Mouse (Mus musculus) fibroblast of lung, adult 2 months (primary cell): ENCODE measurements around the gene Gm28035.

Source experiments
- DNase-seq: peaks from one replicate; pipeline ENCODE4 v3.0.0-alpha.2; 2011; ENCODE audit warnings: low read depth

The Gm28035 gene

DNA sequence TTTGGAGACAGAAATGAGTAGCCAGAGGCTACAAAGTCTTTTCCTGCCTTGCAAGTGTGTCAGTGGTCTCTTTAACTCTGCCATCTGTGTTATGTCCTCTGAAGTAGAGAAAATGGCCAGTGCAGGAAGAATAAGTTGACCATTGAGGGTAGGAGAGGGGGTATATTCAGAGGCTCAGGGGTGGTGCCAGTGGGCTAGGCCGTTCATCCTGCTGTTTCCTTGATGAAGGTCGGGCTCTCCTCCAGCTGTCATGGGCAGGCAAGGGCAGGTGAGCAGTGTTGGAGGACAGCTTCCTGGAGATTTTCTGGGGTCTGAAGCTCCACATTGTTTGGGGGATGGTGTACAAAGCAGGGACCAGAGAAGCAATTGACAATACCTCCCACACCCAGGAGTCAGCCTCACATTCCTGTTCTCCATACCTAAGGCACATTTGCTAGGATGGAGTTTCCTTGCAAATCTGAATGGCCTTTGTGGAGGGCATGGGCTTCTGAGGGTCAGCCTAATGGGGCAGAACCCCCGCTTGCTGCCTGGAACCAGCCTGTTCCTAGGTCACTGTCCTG lies 1.4 kb upstream of the Gm28035 start:
- DNase-seq: no peak

DNA sequence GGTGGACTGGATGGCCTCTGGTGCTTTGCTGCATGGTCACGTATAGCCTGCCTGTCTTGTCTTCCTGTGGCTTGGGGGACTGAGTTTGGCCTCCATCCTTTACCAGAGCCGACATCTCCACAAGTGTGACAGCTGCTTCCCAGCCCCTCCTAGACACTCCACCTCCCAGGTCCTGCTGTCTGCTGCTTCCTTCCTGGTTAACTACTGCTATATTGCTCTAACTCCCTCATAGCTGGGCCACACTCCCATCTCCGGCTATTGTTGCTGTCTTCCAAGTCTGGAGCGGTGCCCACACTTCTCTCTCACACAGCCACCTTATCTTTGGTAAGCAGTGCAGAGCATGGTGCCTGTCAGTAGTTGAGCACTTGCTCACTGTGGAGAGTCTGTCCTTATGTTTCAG lies 590 bp upstream of the Gm28035 start:
- DNase-seq: no peak

DNA sequence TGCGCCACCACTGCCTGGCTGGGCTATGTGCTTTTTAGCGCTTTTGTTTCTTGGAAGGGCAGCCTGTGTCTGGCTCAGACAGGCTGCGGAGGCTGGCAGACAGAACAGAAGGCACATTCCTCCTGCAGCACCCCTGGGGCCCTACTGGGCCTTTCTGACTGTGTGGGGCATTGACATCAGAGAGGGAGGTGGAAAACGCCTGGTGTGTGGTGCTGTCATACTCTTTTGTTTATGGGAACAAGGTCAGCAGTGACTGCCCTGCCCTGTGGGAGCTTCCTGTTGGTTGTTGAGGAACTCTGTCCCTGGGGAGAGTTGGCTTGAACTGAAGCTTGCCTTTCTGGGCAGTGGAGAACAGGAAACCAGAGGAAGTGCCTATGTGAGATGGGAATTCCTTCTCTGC lies 2.1 kb downstream of the Gm28035 start:
- peak; percentile 57 for DNase-seq

DNA sequence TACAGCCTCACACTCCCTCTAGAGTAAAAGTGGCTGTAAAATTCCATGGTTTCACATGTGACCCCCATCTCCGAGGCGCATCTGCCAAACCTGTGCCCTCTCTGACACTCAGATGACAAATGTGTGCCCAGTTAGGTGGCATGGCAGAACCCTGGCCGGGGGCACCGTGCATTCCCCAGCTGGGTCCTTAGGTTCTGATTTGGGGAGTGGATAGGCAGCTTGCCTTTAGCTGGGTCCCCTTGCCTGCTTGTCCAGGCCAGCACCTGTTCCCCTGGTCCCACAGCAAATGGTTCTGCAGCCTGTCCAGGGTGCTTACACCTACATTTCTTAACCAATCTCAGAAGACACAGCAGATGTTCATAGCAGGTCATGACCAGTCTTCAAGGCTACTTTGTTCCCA lies 3.0 kb downstream of the Gm28035 start:
- DNase-seq: no peak

DNA sequence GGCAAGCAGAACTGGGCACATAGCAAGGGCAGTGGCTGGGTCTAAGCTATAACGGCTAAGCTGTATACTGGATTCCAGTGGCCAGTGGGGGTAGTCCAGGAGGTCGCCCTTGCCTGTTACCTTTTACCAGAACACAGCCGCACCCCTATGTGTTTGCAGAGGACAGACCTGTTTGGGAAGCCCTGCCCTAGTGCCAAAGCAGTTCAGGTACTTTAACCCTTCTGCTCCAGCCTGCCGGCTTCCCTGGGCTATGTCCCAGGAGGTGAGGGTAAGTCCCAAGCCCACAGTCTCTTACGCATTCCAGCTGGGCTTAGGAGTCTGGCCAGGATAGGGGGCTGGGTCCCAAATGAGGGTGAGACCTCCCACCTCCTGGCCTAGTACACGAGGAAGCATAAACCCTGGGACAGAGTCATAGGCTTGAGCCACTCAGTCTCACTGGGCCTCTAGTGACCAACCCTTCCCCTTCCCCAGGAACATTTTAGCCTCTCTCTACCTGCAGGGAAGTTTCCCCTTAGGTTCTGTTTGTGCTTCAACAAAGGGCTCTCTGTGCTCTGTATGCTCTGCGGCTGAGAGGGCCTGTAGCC lies 4.3 kb downstream of the Gm28035 start:
- DNase-seq: no peak

DNA sequence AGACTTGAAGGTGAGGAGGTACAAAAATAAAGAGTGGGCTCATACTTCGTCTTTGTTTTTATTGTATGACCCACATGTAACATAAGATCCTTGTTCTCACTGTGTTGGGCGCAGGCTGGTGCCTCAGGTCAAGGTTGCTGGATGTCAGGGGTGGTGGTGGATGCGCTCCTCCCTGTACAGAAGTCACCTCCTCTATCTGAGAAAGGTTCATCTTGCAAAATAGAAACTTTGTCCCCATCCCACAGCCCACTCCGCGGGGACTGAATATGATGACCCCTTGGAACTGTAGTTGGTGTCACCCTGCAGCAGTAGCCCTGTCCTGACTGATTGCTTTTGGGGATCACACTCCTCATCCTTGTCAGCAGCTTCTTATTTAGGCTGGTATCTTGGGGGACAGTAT lies 6.7 kb downstream of the Gm28035 start:
- no peak for DNase-seq

DNA sequence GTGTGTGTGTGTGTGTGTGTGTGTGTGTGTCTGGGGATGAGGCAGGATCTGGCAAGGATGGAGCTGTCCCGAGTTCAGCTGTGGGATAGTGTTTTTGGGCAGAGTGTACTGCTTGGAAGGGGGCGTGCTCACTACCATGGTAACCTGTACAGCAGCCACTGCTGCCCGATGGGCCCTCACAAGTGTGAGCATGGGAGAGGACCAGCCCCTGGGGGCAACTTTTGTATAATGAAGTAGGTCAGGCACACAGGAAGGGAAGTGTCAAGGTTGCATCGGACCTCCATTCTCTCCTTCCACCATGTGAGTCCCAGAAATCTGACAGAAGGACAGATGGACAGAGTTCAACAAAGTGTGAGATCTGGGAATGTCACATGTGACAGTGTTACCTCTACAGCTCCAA lies 7.3 kb downstream of the Gm28035 start:
- no peak for DNase-seq

DNA sequence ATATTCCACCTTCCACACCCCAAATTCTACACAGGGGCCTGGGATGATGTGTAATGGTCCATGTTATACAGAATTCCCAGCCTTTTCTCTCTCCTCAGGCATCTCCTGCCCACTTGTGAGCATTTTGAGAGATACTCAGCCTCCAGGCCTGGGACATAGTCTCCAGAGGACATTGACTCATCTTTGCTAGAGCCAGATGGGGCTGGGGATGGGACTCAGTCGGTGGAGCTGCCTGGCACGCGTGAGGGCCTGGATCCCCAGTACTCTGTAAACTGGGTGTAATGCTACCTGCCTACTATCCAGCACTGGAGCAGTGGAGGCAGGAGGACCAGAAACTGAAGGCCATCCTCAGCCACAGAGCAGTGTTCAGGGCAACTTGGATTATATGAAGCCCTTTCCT lies 8.8 kb downstream of the Gm28035 start:
- DNase-seq: no peak

DNA sequence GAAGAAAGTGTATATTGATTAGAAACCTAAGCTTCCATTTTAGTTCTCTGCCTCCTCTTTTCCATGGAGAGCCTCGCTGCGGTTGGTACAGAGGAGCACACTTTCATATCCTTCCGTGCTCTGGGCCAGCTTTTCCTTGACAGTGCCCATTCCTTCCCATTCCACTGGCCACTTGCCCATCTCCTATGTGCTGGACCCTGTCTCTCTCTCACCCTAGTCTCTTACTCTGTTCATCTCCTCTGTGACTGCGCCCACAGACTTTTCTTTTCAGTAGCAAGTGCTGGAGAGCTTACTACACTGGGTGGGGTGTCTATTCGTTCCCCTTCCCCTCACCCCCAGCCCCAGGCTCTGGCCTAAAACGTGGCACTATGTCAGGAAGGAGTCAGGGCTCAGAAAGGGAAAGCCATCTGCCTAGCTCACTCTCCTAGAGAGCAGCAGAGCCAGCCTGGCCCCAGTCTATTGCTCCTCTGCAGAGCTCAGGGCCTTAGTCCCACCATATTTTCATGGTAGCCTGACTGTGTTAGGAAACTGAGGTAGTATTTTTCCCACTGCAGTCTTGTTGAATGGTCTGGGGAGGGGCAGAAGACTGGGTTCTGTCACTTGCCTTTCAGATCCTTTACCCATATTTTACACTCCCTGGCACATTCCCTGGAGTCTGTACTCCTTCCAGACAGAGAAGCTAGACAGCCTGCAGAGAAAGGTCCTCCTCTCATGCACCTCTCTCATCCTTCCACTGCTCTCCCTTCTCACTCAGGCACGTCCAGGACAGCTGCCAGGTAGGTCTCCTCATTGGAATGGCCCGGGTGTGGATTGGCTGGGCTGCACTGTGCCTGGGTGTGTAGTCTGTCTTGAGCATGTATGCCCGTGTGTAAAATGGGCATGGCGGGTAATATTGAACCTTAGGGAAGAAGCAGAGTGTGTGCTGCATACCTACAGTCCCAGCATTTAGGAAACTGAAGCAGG lies 10.1 kb downstream of the Gm28035 start:
- no peak for DNase-seq

DNA sequence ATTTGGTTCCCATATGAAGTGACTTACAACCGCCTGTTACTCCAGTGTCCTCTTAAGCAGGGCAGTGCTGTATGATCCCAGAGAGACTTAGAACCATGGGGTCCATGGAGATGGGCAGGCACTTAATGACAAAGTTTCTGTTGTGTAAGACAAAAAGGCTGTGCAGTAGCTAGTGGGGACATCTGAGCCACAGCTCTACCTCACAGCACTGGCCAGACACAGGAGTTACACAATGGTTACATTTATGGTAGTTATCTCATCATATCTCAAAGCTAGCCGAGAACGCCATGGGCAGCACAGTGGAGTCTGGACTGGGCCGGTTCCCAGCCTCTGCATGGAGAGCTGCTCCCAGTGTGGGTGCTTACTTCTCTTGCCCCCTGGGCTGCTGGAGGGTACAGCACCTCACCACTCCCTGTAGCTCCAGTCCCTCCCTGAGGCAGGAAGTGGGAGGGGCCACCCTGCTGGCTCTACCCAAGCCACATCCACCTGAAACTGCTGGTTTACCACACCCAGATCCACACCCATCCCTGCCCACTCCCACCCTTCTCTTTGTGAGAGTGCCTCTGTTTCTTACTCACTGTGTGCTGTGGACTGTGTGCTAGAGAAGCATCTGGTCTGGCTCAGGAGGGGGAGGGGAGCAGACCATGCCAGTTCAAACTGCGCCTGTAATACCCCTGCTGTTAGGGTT lies 11.2 kb downstream of the Gm28035 start:
- no peak for DNase-seq

DNA sequence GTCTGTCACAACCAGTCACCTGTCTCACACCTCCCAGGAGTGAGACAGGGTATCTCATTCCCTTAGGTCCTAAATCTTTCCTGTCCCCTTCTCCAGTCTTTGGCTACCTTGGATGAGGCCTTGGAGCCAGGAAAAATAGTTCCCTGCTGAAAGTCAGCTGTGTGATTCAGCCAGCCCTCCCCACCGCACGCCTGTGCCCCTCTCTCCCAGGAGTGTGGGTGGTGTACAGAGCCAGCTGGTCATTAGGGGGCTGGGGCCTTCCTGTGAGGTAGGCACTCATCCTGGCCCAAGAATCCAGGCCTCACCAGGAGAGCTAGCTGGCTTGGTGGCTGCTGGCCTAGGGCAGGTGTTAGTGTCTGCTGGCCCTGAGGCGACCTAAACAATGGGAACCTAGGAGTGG lies 12.2 kb downstream of the Gm28035 start:
- DNase-seq: no peak

DNA sequence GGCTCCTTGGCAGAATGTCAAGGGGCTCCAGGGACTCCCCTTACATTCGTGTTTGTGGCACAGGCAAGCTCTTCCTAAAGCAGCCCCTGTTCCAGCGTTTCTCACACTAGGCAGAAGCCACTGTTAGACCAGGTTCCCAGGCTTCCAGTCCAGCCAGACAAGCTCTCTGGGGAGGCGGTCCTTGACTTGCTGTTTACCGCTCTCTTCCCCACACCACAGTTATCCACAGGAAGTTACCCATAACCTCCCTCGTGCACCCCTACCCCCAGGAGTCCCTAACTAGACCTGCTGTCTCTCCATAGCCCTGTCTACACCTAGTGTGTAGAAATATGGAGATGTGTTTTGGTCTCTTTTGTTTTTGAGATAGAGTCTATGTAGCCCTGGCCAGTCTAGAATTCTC lies 13.4 kb downstream of the Gm28035 start:
- no peak for DNase-seq

DNA sequence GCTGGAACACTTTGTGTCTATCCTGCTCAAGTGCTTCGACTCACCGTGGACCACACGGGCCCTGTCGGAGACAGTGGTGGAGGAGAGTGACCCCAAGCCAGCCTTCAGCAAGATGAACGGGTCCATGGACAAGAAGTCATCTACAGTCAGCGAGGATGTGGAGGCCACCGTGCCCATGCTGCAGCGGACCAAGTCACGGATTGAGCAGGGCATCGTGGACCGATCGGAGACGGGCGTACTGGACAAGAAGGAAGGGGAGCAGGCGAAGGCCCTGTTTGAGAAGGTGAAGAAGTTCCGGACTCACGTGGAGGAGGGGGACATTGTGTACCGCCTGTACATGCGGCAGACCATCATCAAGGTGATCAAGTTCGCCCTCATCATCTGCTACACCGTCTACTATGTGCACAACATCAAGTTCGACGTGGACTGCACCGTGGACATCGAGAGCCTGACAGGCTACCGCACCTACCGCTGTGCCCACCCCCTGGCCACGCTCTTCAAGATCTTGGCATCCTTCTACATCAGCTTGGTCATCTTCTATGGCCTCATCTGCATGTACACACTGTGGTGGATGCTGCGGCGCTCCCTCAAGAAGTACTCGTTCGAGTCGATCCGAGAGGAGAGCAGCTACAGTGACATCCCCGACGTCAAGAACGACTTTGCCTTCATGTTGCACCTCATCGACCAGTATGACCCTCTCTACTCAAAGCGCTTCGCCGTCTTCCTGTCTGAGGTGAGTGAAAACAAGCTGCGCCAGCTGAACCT lies 15.4 kb downstream of the Gm28035 start:
- DNase-seq: no peak

DNA sequence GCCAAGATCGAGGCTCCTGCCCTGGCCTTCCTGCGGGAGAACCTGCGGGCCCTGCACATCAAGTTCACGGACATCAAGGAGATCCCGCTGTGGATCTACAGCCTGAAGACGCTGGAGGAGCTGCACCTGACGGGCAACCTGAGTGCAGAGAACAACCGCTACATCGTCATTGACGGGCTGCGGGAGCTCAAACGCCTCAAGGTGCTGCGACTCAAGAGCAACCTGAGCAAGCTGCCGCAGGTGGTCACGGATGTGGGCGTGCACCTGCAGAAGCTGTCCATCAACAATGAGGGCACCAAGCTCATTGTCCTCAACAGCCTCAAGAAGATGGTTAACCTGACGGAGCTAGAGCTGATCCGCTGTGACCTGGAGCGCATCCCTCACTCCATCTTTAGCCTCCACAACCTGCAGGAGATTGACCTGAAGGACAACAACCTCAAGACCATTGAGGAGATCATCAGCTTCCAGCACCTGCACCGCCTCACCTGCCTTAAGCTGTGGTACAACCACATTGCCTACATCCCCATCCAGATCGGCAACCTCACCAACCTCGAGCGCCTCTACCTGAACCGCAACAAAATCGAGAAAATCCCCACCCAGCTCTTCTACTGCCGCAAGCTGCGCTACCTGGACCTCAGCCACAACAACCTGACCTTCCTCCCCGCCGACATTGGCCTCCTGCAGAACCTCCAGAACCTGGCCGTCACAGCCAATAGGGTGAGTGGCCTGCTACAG lies 16.4 kb downstream of the Gm28035 start:
- no peak for DNase-seq

DNA sequence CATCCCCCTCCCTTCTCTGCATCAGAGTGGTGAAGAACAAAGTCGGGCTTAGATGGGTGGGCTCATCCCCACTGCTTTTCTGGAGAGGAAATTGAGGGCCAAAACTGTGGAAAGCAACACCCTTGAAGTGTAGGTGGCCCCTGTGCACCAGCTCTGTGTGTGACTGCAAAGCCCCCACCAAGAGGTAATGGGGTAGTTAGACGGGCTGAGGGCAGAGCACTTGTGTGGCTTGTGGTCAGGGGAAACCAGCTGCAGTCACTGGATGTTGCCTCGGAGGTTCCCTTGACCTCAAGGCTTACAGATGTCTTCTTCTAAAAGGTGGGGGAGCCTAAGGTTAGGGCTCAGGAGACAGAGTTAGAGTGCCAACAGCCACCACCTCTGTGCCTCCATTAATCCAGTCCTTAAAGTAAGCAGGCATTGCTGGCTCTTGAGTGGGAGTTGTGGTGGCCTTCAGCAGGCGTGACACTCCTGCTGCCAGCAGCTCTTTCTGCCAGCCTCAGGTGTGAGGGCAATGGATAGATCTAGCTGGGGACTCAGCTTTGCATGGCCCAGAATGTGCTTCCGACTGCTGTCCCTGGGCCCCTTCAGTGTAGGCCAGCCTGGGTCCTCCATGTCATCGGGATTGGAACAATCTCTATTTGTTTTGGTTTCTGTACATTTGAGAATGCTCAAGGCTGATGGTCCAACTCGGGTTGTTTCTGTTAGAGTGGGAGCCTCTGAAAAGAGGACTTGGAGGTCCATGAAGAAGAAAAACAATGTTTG lies 17.5 kb downstream of the Gm28035 start:
- DNase-seq: no peak

DNA sequence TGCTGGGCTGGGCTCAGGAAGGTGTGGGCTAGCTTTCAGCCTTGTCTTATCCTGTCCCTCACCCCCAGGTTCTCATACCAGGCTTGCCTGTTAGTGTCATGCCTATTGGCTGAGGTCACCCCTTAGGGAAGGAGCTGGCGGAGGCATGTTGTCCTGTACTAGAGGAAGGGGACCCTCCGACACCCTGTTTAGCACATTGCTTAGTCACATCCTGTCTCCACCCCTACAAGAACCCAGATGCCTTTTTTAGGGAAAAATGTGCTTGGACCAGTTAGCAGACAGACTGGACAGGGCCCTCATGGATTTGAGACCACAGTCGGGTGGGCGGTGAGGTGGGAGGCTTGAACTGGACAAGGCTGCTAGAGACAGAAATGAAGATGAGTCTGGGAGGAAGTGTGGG lies 18.2 kb downstream of the Gm28035 start:
- no peak for DNase-seq

DNA sequence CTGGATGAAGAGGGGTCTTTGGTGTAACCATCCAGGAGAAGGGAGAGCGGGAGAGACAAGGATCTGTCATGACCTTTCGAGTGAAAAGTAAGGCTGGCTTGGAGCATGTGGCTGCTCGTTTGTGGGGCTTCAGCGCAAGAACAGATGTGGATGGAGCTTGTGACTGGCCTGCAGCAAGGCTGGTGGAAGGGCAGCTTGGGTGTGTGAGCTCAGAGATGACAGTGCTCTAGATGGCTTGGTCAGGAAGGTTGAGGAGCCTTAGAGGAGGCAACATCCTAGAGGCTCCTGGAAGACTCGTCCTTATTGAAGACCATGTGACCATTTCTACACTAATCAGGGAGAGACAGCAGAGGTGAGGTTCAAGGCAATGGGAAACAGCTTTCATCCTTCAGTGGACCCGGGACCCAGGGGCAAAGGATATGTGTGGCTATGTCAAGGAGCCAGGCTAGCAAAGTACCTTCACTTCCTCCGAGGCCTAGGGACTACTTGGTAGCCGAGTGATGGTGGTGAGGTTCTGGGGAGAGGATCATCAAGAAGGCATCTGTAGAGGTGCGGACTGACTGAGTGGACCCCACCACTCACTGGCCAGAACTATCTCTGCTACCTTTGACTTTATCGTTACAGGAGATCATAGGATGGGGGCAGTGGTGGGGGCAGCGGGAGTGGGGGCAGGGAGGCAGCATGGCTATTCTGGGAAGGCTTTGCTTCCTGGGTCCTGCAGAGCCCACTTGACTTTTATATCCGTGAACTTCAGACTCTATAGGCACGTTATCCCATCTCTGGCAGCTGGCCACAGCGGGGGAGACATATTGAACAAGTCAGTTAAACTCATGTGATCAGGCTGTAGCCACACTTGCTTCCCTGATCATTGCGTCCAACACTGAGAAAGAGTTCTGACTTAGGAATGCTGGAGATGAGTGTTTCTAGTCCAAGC lies 19.0 kb downstream of the Gm28035 start:
- DNase-seq: no peak

DNA sequence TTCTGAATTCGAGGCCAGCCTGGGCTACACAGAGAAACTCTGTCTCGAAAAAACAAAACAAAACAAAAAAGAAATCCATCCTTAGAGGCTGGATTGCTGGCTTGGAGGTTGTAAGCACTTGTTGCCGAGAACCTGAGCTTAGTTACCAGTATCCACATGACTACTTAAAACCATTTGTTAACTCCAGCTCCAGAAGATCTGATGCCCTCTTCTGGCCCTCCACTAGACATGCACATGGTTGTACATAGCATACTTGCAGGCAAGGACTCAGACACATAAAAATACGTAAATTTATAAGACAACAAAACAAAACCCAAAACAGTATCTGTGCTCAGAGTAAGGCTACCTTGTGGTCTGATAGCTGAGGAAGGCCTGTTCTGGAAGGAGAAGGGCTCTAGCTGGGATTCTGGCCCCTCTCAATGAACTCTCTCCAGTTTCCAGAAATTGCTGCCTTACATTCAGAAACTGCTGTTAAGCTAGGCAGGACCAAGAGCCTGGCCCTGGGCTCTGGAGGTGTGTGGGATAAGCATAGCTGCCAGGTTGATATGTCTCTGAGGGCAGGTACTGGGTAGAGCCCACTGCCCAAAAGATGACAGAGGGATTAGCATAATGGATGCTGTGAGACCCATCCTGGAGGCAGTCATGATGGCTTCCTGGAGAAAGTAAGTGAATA lies 20.8 kb downstream of the Gm28035 start:
- no peak for DNase-seq
